Mouse (Mus musculus) CH12.LX (cell line): ENCODE measurements around the gene Klhdc7a.

ENCODE experiments used
- BHLHE40 ChIP-seq: IDR thresholded peaks from 2 replicates; pipeline ENCODE4 v1.6.1; 2011; ENCODE audit warnings: mild to moderate bottlenecking, low read depth, low read length, improper control_type of control experiment
- CTCF ChIP-seq, 2 experiments: IDR thresholded peaks in 1 of 2; conservative IDR thresholded peaks in 1 of 2; 2 replicates each; pipeline ENCODE4 v1.5.1; 2011 to 2012; ENCODE audit warnings: low read depth in 2 of 2, low read length in 2 of 2, improper control_type of control experiment in 1 of 2, inconsistent platforms in 1 of 2, mild to moderate bottlenecking in 1 of 2, moderate library complexity in 1 of 2
- ETS1 ChIP-seq: conservative IDR thresholded peaks from 2 replicates; pipeline ENCODE4 v1.6.1; 2012; ENCODE audit warnings: low read depth, mild to moderate bottlenecking, inconsistent platforms, low read length, improper control_type of control experiment, moderate library complexity
- MEF2A ChIP-seq: IDR thresholded peaks from 2 replicates; pipeline ENCODE4 v1.6.1; 2014; ENCODE audit warnings: low read depth, mild to moderate bottlenecking, inconsistent platforms, low read length, improper control_type of control experiment, borderline replicate concordance
- PAX5 ChIP-seq: IDR thresholded peaks from 2 replicates; pipeline ENCODE4 v1.6.1; 2012; ENCODE audit warnings: low read length, inconsistent platforms, mixed read lengths
- POLR2AphosphoS2 ChIP-seq: IDR thresholded peaks from 2 replicates; pipeline ENCODE4 v1.6.1; 2011; ENCODE audit warnings: low read depth, low read length, improper control_type of control experiment
- SMC3 ChIP-seq: IDR thresholded peaks from 2 replicates; pipeline ENCODE4 v1.6.1; 2011; ENCODE audit warnings: low read depth, low read length, improper control_type of control experiment
- TBP ChIP-seq: conservative IDR thresholded peaks from 2 replicates; pipeline ENCODE4 v1.6.1; 2011; ENCODE audit warnings: low read depth, low read length, improper control_type of control experiment
- USF2 ChIP-seq: conservative IDR thresholded peaks from 2 replicates; pipeline ENCODE4 v1.6.1; 2011; ENCODE audit warnings: low read depth, low read length, improper control_type of control experiment
- ZC3H11A ChIP-seq: IDR thresholded peaks from 2 replicates; pipeline ENCODE4 v1.6.1; 2012; ENCODE audit warnings: low read depth, mild to moderate bottlenecking, inconsistent platforms, low read length, improper control_type of control experiment
- ZNF384 ChIP-seq: IDR thresholded peaks from 2 replicates; pipeline ENCODE4 v1.6.1; 2012; ENCODE audit warnings: low read depth, low read length, improper control_type of control experiment, inconsistent platforms

DNA sequence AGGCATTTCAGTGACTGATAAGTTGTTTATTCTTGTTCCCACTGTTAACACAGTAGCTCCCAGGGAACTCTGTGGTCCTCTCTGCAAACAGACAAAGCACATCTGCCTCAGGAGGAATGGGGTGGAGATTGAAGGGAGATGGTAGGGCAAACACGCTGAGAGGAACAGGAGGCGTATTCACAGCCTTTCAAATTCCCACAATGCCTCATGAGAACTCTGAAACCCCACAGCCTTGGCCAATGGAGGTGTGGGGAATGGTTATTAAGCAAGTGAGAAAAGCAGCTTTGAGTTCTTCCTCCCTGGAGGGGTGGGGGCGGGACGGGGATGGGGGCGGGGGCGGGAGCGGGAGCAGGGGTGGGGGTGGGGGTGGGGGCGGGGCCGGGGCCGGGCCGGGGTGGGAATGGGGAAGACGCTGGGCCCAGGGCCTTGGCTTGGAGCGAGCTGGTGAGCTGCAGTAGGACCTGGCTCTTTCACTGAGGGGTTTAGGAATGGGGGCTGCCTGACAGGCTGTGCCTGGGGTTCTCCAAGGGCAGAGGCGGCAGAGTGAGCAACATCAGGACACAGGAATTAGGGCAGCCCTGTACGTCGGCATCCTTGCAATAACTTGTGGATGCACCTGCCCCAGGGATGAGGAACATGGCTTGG, 25.4 kb upstream of the Klhdc7a start:
- no peak for TF ChIP-seq TBP
- TF ChIP-seq CTCF (conservative IDR thresholded peaks at IDR 0.05 in 1 of 2, IDR thresholded peaks at IDR 0.05 in 1 of 2; ENCODE audit: low read depth in 2 of 2, low read length in 2 of 2), result no peak
- TF ChIP-seq USF2, result no peak
- no peak for TF ChIP-seq ZNF384
- no peak for TF ChIP-seq PAX5
- TF ChIP-seq ETS1, result no peak
- TF ChIP-seq BHLHE40, result no peak
- no peak for TF ChIP-seq SMC3
- TF ChIP-seq MEF2A, result no peak
- no peak for TF ChIP-seq POLR2AphosphoS2
- no peak for TF ChIP-seq ZC3H11A
